Mouse (Mus musculus): Measurements from ENCODE around the gene Rassf1.

DNA sequence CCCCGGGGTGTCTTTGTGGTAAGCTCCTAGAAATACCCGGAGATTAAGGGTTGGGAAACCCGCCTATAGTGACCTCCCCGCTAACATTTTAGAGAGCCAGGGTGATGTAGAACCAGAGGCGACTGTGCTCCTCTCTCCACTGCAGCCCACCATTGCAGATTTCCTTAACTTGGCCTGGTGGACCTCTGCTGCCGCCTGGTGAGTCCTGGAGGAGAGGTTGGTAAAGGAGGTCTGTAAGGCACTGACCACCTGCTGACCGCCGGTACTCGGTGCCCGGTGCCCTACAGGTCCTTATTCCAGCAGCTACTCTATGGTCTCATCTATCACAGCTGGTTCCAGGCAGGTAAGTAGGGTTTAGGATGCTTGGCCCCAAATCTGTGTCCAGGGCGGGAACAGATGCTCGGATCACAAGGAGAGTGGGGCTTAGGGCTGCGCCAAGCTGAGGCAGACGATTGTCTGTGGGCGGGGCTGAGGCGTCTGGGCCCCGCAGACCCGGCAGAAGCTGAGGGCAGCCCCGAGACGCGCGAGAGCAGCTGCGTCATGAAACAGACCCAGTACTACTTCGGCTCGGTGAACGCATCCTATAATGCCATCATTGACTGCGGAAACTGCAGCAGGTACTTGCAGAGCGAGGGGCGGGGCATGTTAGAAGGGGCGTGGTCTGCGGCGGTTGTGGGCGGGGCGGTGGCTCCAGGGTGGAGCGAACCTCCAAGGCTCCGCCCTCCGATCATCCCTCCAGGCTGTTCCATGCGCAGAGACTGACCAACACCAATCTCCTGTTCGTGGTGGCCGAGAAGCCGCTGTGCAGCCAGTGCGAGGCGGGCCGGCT, 24.9 kb upstream of the Rassf1 start:
- TF ChIP-seq RCOR1 (conservative IDR thresholded peaks at IDR 0.05; ENCODE audit: low read depth, low read length) (no peak), ETS1 (conservative IDR thresholded peaks at IDR 0.05; ENCODE audit: low read depth, low read length) (no peak), CHD1 (IDR thresholded peaks at IDR 0.05; ENCODE audit: low read depth, low read length) (no peak), POLR2A (IDR thresholded peaks at IDR 0.05; ENCODE audit: low read depth, low read length) (no peak), CTCF (conservative IDR thresholded peaks at IDR 0.05 in 1 of 2, IDR thresholded peaks at IDR 0.05 in 1 of 2; ENCODE audit: low read depth in 2 of 2, low read length in 2 of 2) (no peak), ELF1 (IDR thresholded peaks at IDR 0.05; ENCODE audit: low read depth, low read length) (no peak)
